Mouse (Mus musculus) spleen, adult 2 months (tissue): ENCODE results near the gene Lst1. TPM values are rescaled to one million over a fixed set of nuclear protein-coding genes. Genes with fewer than 3 reads are reported as not detected.

Experiments used
- DNase-seq, 2 experiments: peaks; one replicate each; pipeline versions ENCODE4 v3.0.0 to v3.0.0-alpha.2; 2012 to 2021; ENCODE audit warnings: low spot score in 2 of 2, low read depth in 1 of 2
- H3K27ac ChIP-seq: fragments of 200-500 bp; 2 replicates; pipeline ENCODE4 v1.5.1; 2012; ENCODE audit warnings: low read length, inconsistent platforms; ENCODE audit not compliant: insufficient read depth
- H3K27me3 ChIP-seq: fragments of 200-500 bp; 2 replicates; pipeline ENCODE4 v1.6.1; 2012; ENCODE audit warnings: mild to moderate bottlenecking, moderate library complexity, low read length, inconsistent platforms; ENCODE audit not compliant: control insufficient read depth, insufficient read depth
- H3K36me3 ChIP-seq: fragments of 200-500 bp; 2 replicates; pipeline ENCODE4 v1.6.1; 2012; ENCODE audit warnings: mild to moderate bottlenecking, low read length, inconsistent platforms; ENCODE audit not compliant: control insufficient read depth, insufficient read depth
- H3K4me1 ChIP-seq: fragments of 200-500 bp; 2 replicates; pipeline ENCODE4 v1.6.1; 2011; ENCODE audit warnings: inconsistent platforms; ENCODE audit not compliant: control insufficient read depth, insufficient read depth, insufficient read length
- H3K4me3 ChIP-seq: fragments of 200-500 bp; 2 replicates; pipeline ENCODE4 v1.5.1; 2011; ENCODE audit warnings: mild to moderate bottlenecking, inconsistent platforms; ENCODE audit not compliant: insufficient read depth, insufficient read length; ENCODE audit errors: extremely low read depth
- CTCF ChIP-seq: fragments of 200-500 bp; IDR thresholded peaks from 2 replicates; pipeline ENCODE4 v1.5.1; 2011; ENCODE audit warnings: mild to moderate bottlenecking, inconsistent platforms; ENCODE audit not compliant: insufficient read depth, insufficient read length, insufficient replicate concordance; ENCODE audit errors: extremely low read depth
- POLR2A ChIP-seq: fragments of 200-500 bp; IDR thresholded peaks from 2 replicates; pipeline ENCODE4 v1.6.1; 2011; ENCODE audit warnings: low read depth, low read length, inconsistent platforms
- WGBS: fragments of 180-500 bp; shearing (Covaris S2); methylation state at CpG from one replicate; pipeline ENCODE4 v1.1.7; 2018; 5-methylcytosine and 5-hydroxymethylcytosine counted together
- polyA plus RNA-seq: library from polyadenylated mRNA; depleted of rRNA; stranded (reverse); fragments of >200 nt; gene quantifications from 2 replicates; pipeline ENCODE4 v1.2.3, GENCODE M21; 2012

Gene Lst1
- polyA plus RNA-seq, 1 experiment = 109 TPM

DNA sequence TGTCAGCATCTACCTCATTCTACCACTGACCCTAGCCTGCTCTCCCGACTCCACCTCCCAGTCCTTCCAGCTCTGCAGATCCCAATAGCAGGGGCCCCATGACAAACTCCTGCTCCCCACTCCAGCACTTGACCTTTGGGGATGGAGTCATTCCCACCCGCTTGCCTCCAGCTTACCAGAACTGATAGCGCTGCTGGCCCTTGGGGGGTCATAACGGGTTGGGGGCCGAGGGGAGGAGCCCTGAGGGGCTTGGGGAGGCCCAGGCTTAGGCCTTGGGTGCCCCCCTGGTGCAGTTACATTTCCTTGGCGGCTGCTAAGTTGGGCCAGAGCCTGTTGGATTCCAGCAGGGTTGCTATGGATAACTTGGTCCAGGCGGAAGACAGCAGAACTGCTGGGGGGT, 33.6 kb downstream of the Lst1 start:
- DNase-seq = no peak
- H3K27ac ChIP-seq = no peak overlapping the region
- 96% methylated on average over 7 of the region's 7 CpGs for WGBS
- H3K4me3 ChIP-seq = no peak overlapping the region
- TF ChIP-seq POLR2A (no peak), CTCF (no peak)
- no peaks in the 10 kb centered on the region for H3K4me1 ChIP-seq
- peaks cover 94% of the 10 kb centered on the region for H3K36me3 ChIP-seq
- no peaks in the 10 kb centered on the region for H3K27me3 ChIP-seq

DNA sequence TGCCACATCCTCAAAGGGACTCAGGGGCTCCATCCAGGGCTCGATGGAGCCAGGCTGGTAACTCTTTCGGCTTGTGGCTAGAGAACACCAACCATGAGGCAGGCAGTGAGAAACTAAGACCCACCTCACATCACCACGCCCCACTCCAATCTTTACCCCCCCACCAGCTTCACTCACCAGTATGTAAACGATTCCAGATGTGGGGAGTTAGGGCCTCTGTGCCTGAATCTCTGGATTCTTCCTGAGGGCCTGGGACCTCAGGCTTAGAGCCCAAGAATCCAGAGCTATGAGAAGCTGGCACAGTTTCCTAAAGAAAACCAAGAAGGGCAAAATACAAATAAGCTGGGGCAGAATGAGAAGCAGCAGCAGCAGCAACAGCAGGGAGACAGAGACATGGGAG, 34.3 kb downstream of the Lst1 start:
- no peaks in the 10 kb centered on the region for H3K4me1 ChIP-seq
- no peak overlapping the region for H3K4me3 ChIP-seq
- H3K27ac ChIP-seq = no peak overlapping the region
- peaks cover 93% of the 10 kb centered on the region for H3K36me3 ChIP-seq
- DNase-seq = no peak
- TF ChIP-seq POLR2A = no peak
- TF ChIP-seq CTCF = no peak
- WGBS = 94% methylated on average over 4 of the region's 4 CpGs
- H3K27me3 ChIP-seq = no peaks in the 10 kb centered on the region

DNA sequence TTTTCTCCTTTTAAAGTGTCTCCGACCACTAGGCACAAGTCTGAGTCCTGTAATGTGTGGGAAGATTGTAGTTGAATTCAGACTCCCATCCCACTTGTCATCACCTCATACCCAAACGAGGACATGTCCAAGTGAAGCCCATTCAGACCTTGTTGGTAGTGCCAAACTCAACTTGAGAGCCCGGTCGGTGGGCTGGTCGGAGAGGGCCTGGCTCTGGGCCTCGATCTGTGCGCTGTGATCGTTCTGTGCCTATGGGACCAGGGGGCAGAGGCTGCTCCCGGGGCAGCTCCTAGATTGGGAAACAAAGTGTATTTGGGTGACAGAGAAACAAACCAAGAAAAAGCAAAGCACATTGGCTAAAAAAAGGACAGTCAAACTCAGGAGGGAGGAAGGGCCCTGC, 35.2 kb downstream of the Lst1 start:
- no peak for TF ChIP-seq CTCF
- TF ChIP-seq POLR2A = no peak
- H3K27ac ChIP-seq = no peak overlapping the region
- H3K4me3 ChIP-seq = no peak overlapping the region
- DNase-seq = no peak
- no peaks in the 10 kb centered on the region for H3K27me3 ChIP-seq
- 91% methylated on average over 9 of the region's 9 CpGs for whole genome bisulfite sequencing
- H3K4me1 ChIP-seq = no peaks in the 10 kb centered on the region
- H3K36me3 ChIP-seq = peaks cover 86% of the 10 kb centered on the region

DNA sequence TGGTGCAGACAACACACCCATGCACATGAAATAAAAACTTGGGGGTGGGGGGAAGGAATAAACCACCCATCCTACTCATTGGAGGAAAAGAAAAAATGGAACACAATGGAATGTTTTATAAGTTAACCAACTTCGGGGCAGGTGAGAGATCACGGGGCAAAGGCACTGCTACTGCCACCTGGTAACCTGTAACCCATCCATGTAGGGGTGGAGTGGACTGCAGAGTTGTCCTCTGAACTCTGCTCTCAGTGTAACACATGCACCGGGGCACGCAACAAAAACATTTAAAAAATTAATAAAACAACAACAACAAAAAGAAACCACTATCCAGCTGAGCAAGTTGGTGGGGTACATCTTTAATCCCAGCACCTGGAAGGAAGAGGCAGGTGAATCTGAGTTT, 36.1 kb downstream of the Lst1 start:
- DNase-seq = no peak
- 94% methylated on average over 4 of the region's 4 CpGs for WGBS
- no peak for TF ChIP-seq POLR2A
- no peak for TF ChIP-seq CTCF

DNA sequence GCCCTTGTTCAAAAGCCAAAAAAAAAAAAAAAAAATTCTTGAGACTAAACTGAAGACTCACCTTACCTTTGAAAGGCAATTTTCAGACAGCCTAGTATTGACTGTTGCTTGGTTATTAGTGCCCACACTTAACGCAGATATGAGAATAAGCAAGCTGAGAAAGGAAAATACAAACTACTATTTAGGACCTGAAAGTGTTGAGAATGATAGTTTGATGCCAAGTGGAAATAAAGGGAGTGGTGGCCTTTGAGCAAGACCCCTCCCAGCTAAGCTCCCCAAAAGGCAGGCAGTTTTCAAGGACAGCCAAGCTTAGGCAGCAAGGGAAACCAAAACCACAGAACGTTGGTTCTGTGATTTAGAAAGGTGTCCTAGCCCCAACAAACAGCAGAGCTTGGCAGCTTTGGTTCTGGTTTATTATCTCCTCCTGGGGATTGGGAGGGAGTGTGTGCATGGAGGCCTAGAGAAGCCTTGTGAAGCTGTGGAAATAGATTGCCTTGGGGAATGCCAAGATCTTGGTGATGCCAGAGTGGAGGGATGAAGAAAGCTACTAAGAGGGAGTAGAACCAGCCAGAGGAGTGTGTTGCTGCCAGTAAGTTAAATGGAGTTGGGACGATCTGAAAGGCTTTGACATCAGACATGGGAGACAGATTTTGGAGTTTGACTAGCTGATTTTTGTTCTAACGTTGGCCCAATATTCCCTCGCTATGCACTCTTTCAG, 40.2 kb downstream of the Lst1 start:
- no peak for DNase-seq
- no peaks in the 10 kb centered on the region for H3K27me3 ChIP-seq
- H3K4me1 ChIP-seq = no peaks in the 10 kb centered on the region
- 71% methylated on average over 5 of the region's 5 CpGs for WGBS
- TF ChIP-seq POLR2A (no peak), CTCF (no peak)
- no peak overlapping the region for H3K4me3 ChIP-seq
- H3K27ac ChIP-seq = no peak overlapping the region
- H3K36me3 ChIP-seq = peaks cover 76% of the 10 kb centered on the region

More for the DNA sequence above, 36.1 kb downstream of the Lst1 start:
- H3K4me3 ChIP-seq = no peak overlapping the region
- H3K27ac ChIP-seq = no peak overlapping the region
- no peaks in the 10 kb centered on the region for H3K4me1 ChIP-seq
- no peaks in the 10 kb centered on the region for H3K27me3 ChIP-seq
- peaks cover 78% of the 10 kb centered on the region for H3K36me3 ChIP-seq

DNA sequence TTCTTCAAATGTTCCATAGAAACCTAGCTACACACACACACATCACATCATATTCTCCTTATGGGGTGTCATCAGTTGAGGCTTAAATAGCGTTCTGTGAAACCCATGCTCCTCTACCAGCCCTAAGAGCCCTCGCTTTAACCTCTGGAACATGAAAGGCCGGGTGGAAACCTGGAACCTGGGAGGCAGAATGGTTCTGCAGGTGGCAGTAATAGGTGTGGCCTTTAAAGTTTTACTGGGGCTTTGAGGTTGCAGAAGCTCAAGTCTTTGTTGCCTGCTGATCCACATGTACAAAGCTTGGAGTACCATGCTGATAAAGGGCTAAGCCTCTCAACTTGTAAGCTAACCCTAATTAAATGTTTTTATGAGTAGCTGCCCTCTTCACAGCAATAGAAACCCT, 40.9 kb downstream of the Lst1 start:
- no peak for DNase-seq
- Histone ChIP-seq H3K4me3 (no peak overlapping the region), H3K4me1 (no peaks in the 10 kb centered on the region), H3K27ac (no peak overlapping the region), H3K36me3 (peaks cover 75% of the 10 kb centered on the region), H3K27me3 (no peaks in the 10 kb centered on the region)
- TF ChIP-seq CTCF (no peak), POLR2A (no peak)
- WGBS = 85% methylated on average over 3 of the region's 3 CpGs

DNA sequence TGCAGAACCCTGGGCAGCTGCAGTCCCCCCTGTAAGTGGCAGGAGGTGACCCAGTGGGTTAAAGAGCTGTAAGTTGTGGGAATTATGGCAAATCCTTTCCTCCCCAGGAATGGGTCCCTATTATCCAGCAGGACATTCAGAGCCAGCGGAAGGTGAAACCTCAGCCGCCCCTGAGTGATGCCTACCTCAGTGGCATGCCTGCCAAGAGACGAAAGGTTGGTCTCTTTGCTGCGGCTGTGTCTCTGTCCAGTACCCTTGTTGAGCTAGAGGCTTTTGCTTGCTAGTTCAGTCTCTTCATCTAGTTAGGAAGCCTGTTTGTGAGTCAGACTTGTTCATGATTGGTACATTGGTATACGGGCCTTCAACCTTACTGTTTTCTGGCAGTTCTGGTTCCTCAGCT, 42.1 kb downstream of the Lst1 start:
- Histone ChIP-seq H3K27ac (no peak overlapping the region), H3K27me3 (no peaks in the 10 kb centered on the region), H3K4me3 (no peak overlapping the region), H3K4me1 (no peaks in the 10 kb centered on the region), H3K36me3 (peaks cover 77% of the 10 kb centered on the region)
- WGBS = 86% methylated on average over 5 of the region's 5 CpGs
- no peak for DNase-seq
- TF ChIP-seq POLR2A (no peak), CTCF (no peak)
